In genomic region chr6:98113708-98114107, GRCm38 (mm10) we compare ENCODE assay signal across 8 mouse cellular contexts.
DNase-seq lines count a peak whose midpoint lies in the region; ATAC-seq lines count a peak whose summit lies in the region.

No protein-coding gene starts in this region.

- WGBS in forebrain, embryonic 12.5 days: 4% methylated on average over 7 of the region's 7 CpGs
- WGBS in midbrain, embryonic 13.5 days: 8% methylated on average over 7 of the region's 7 CpGs

- no peaks in the 10 kb centered on the region for H3K27me3 ChIP-seq in forebrain, embryonic 12.5 days
- 0 out of 2 replicates have a peak, but pooled peaks cover 2% of the 10 kb centered on the region for H3K27me3 ChIP-seq in midbrain, embryonic 13.5 days

- H3K9ac ChIP-seq in forebrain, embryonic 12.5 days: no peak overlapping the region
- no peak overlapping the region for H3K9ac ChIP-seq in midbrain, embryonic 13.5 days (replicated peaks)

- H3K4me2 ChIP-seq in forebrain, embryonic 12.5 days: peak overlapping the region; percentile 45
- H3K4me2 ChIP-seq in midbrain, embryonic 13.5 days (replicated peaks): peak overlapping the region; percentile 27; the same call in 1 of the 2 replicates

- no peaks in the 10 kb centered on the region for H3K9me3 ChIP-seq in forebrain, embryonic 12.5 days
- no peaks in the 10 kb centered on the region for H3K9me3 ChIP-seq in midbrain, embryonic 13.5 days

- H3K4me1 ChIP-seq in forebrain, embryonic 12.5 days: peaks cover 45% of the 10 kb centered on the region
- H3K4me1 ChIP-seq in midbrain, embryonic 13.5 days (replicated peaks): peaks cover 37% of the 10 kb centered on the region

- no peaks in the 10 kb centered on the region for H3K36me3 ChIP-seq in forebrain, embryonic 12.5 days (replicated peaks)
- H3K36me3 ChIP-seq in midbrain, embryonic 13.5 days: no peaks in the 10 kb centered on the region

- DNase-seq in cerebellum, adult 9-10 months: peak; percentile 8
- peak; percentile 45 for DNase-seq in kidney, postnatal 10 days
- DNase-seq in thymus, postnatal 25 days: peak; percentile 62
- no peak for DNase-seq in layer of hippocampus, postnatal 10 days (ENCODE audit: low spot score in 2 of 2)
- DNase-seq in layer of hippocampus, adult 8-10 months (ENCODE audit: low spot score in 2 of 2): no peak

- H3K27ac ChIP-seq in forebrain, embryonic 12.5 days: peak overlapping the region; percentile 38
- H3K27ac ChIP-seq in midbrain, embryonic 13.5 days: no peak overlapping the region

- no peak overlapping the region for H3K4me3 ChIP-seq in forebrain, embryonic 12.5 days (replicated peaks)
- H3K4me3 ChIP-seq in midbrain, embryonic 13.5 days (replicated peaks): no peak overlapping the region

- ATAC-seq in cerebellum, adult (ENCODE audit: insufficient number of reproducible peaks, low FRiP score, low TSS enrichment): no peak
- ATAC-seq in forebrain, embryonic 12.5 days (ENCODE audit: low FRiP score): no peak; the same call in 1 of the 2 replicates
- ATAC-seq in midbrain, embryonic 13.5 days: no peak

Comparison
In these comparisons a context has a peak if more than half of its experiments do, and no peak if none do; other contexts are left out.
1. DNase-seq: peak in cerebellum, adult 9-10 months (single experiment), kidney, postnatal 10 days (single experiment) and thymus, postnatal 25 days (single experiment); none in layer of hippocampus, postnatal 10 days (0 of 2) and layer of hippocampus, adult 8-10 months (0 of 2).